14 mouse cellular contexts compared by ENCODE assay signal in the genomic region with DNA sequence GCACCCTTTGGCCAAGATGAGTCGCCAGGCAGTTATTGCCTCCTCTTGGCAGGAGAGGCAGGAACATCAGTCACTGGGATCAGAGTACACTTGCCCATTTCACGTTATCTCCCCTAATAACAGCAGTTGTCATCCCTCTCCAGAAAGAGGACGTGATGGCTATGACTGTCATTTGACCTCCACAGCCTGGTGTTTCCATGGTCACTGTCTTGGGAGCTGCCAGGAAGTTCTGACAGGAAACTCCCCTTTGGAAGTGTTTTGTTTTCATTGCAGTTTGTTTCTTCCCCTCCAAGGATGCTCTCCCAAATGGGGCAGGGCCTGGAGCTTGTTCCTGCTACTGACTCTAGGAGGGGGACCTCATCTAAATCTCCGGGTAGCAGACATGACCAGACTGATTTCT.
DNase-seq lines count a peak whose midpoint lies in the region; ATAC-seq lines count a peak whose summit lies in the region.
"Had no signal": no experiment of that assay in that cellular context is flagged by ENCODE, and none has a peak within 500 bp of the region (broad histone marks: within the 10 kb centered on the region; RNA-seq: fewer than 3 reads in every experiment).

No protein-coding gene starts in this region.

- H3K36me3 ChIP-seq in kidney, embryonic 14.5 days (ENCODE audit: control insufficient read depth, insufficient read depth, low read length), result no peaks in the 10 kb centered on the region
- H3K36me3 ChIP-seq: heart, embryonic 15.5 days; liver, embryonic 13.5 days had no signal

- ATAC-seq in kidney, embryonic 14.5 days (ENCODE audit: low FRiP score, low TSS enrichment), result 0 out of 2 replicates have a peak, but pooled peaks have one; percentile 39
- ATAC-seq: forebrain, postnatal 0 days; hindbrain, embryonic 16.5 days had no signal

- H3K27me3 ChIP-seq in kidney, embryonic 14.5 days (ENCODE audit: control insufficient read depth, insufficient read depth, low read length), result no peaks in the 10 kb centered on the region
- H3K27me3 ChIP-seq: heart, embryonic 15.5 days; liver, embryonic 13.5 days had no signal

- H3K9ac ChIP-seq in kidney, embryonic 14.5 days (ENCODE audit: low read depth, low read length), result no peak overlapping the region
- H3K9ac ChIP-seq: forebrain, postnatal 0 days; heart, embryonic 15.5 days; liver, embryonic 13.5 days had no signal

- H3K9me3 ChIP-seq in kidney, embryonic 14.5 days (ENCODE audit: control insufficient read depth, low read length), result no peaks in the 10 kb centered on the region
- H3K9me3 ChIP-seq: heart, embryonic 15.5 days; liver, embryonic 13.5 days had no signal

- DNase-seq in adrenal gland, adult (ENCODE audit: inconsistent age in 2 of 2, low spot score in 1 of 2), result peak; percentile 14 to 60
- DNase-seq in adrenal gland, postnatal 4 days (ENCODE audit: low spot score in 2 of 2), result no peak
- DNase-seq in kidney, adult 8-10 months, result peak; percentile 5 to 29
- DNase-seq in kidney, adult 18-20 months, result no peak
- peak; percentile 75 for DNase-seq in lung, postnatal 10 days
- DNase-seq in urinary bladder, postnatal 25 days (ENCODE audit: low spot score), result no peak
- no peak for DNase-seq in left cerebral cortex, adult 11 months (ENCODE audit: low spot score)
- DNase-seq: cerebellum, adult 18-20 months; forebrain, postnatal 0 days; gastrocnemius, postnatal 10 days; liver, embryonic 13.5 days had no signal

- no peak overlapping the region for H3K4me3 ChIP-seq in kidney, embryonic 14.5 days (ENCODE audit: low read length)
- H3K4me3 ChIP-seq: heart, embryonic 15.5 days; liver, embryonic 13.5 days had no signal

- no peak overlapping the region for H3K27ac ChIP-seq in kidney, embryonic 14.5 days (ENCODE audit: low read depth, low read length)
- H3K27ac ChIP-seq: heart, embryonic 15.5 days; liver, embryonic 13.5 days had no signal

- 37% methylated on average over 4 of the region's 4 CpGs for WGBS in kidney, embryonic 14.5 days

- peaks cover 2% of the 10 kb centered on the region for H3K4me1 ChIP-seq in kidney, embryonic 14.5 days (ENCODE audit: control insufficient read depth, insufficient read depth, low read length)
- H3K4me1 ChIP-seq: liver, embryonic 13.5 days had no signal

- no peak overlapping the region for H3K4me2 ChIP-seq in kidney, embryonic 14.5 days (replicated peaks; ENCODE audit: low read depth, low read length)
- H3K4me2 ChIP-seq: heart, embryonic 15.5 days; liver, embryonic 13.5 days had no signal

Comparison
In these comparisons a context has a peak if more than half of its experiments do, and no peak if none do; other contexts are left out.
1. DNase-seq: peak in adrenal gland, adult (2 of 2), kidney, adult 8-10 months (2 of 2) and lung, postnatal 10 days (single experiment); none in adrenal gland, postnatal 4 days (0 of 2), kidney, adult 18-20 months (single experiment), urinary bladder, postnatal 25 days (single experiment) and left cerebral cortex, adult 11 months (single experiment).